Mouse (Mus musculus) right cerebral cortex, postnatal 4 days (tissue): Measurements from ENCODE around the gene Wdr59.

Experiments used
- DNase-seq: peaks from one replicate; pipeline ENCODE4 v3.0.0-alpha.2; 2022

The Wdr59 gene

GRCm38 (mm10) chr8:111521713-111522429 lies at the start of gene Wdr59:
Gene Wdr59, minus strand, starts transcription at chr8:111522092.
- DNase-seq, result peak; percentile 93

- DNase-seq, result no peak
Observed at GRCm38 (mm10) chr8:111571661-111572060, 49.8 kb upstream of the Wdr59 start.

GRCm38 (mm10) chr8:111570432-111570831 lies 48.5 kb upstream of the Wdr59 start:
- DNase-seq, result no peak

GRCm38 (mm10) chr8:111569926-111570325 lies 48.0 kb upstream of the Wdr59 start:
- DNase-seq, result no peak

GRCm38 (mm10) chr8:111568029-111568428 lies 46.1 kb upstream of the Wdr59 start:
- DNase-seq, result no peak

GRCm38 (mm10) chr8:111567571-111567970 lies 45.7 kb upstream of the Wdr59 start:
- no peak for DNase-seq

GRCm38 (mm10) chr8:111566326-111566725 lies 44.4 kb upstream of the Wdr59 start:
- DNase-seq, result no peak

GRCm38 (mm10) chr8:111565784-111566191 lies 43.9 kb upstream of the Wdr59 start:
- no peak for DNase-seq

GRCm38 (mm10) chr8:111564093-111564492 lies 42.2 kb upstream of the Wdr59 start:
- no peak for DNase-seq

GRCm38 (mm10) chr8:111563687-111564086 lies 41.8 kb upstream of the Wdr59 start:
- no peak for DNase-seq

GRCm38 (mm10) chr8:111563075-111563474 lies 41.2 kb upstream of the Wdr59 start:
- no peak for DNase-seq

- no peak for DNase-seq
Observed at GRCm38 (mm10) chr8:111562274-111562803, 40.4 kb upstream of the Wdr59 start.

GRCm38 (mm10) chr8:111561824-111562223 lies 39.9 kb upstream of the Wdr59 start:
- no peak for DNase-seq

GRCm38 (mm10) chr8:111551511-111552130 lies 29.7 kb upstream of the Wdr59 start:
- no peak for DNase-seq

- DNase-seq, result no peak
Observed at GRCm38 (mm10) chr8:111550002-111550870, 28.3 kb upstream of the Wdr59 start.

- no peak for DNase-seq
Observed at GRCm38 (mm10) chr8:111548201-111548600, 26.3 kb upstream of the Wdr59 start.

- DNase-seq, result no peak
Observed at GRCm38 (mm10) chr8:111547144-111547543, 25.3 kb upstream of the Wdr59 start.

GRCm38 (mm10) chr8:111545406-111546156 lies 23.7 kb upstream of the Wdr59 start:
- no peak for DNase-seq

GRCm38 (mm10) chr8:111543712-111544380 lies 22.0 kb upstream of the Wdr59 start:
- DNase-seq, result no peak

- no peak for DNase-seq
Observed at GRCm38 (mm10) chr8:111539422-111540076, 17.7 kb upstream of the Wdr59 start.

GRCm38 (mm10) chr8:111538194-111538593 lies 16.3 kb upstream of the Wdr59 start:
- no peak for DNase-seq
